Mouse (Mus musculus): ENCODE results near the gene Dpyd. TPM values are rescaled to one million over a fixed set of nuclear protein-coding genes. Genes with fewer than 3 reads are reported as not detected.

Gene Dpyd
- polyA plus RNA-seq, 1 experiment from 2014 or later, result 37.3 TPM

GRCm38 (mm10) chr3:119143034-119143433 lies 581.1 kb downstream of the Dpyd start:
- Histone ChIP-seq H3K27ac (ENCODE audit: low read length) (no peak overlapping the region), H3K9me3 (ENCODE audit: control insufficient read depth, low read length) (0 out of 2 replicates have a peak, but pooled peaks cover 4% of the 10 kb centered on the region), H3K36me3 (ENCODE audit: control insufficient read depth, insufficient read depth, low read length) (no peaks in the 10 kb centered on the region), H3K27me3 (replicated peaks; ENCODE audit: control insufficient read depth, insufficient read depth, low read length) (no peaks in the 10 kb centered on the region), H3K9ac (ENCODE audit: low read depth, low read length) (no peak overlapping the region), H3K4me2 (ENCODE audit: low read depth, low read length) (no peak overlapping the region), H3K4me3 (ENCODE audit: low read length) (no peak overlapping the region), H3K4me1 (ENCODE audit: control insufficient read depth, insufficient read depth, low read length) (no peaks in the 10 kb centered on the region)
- ATAC-seq, result no peak
- 55% methylated on average over 5 of the region's 5 CpGs for WGBS

- 97% methylated on average over 1 of the region's 1 CpGs for WGBS
- no peaks in the 10 kb centered on the region for H3K36me3 ChIP-seq (ENCODE audit: control insufficient read depth, insufficient read depth, low read length)
- no peak overlapping the region for H3K4me2 ChIP-seq (ENCODE audit: low read depth, low read length)
- no peak overlapping the region for H3K27ac ChIP-seq (ENCODE audit: low read length)
- no peaks in the 10 kb centered on the region for H3K27me3 ChIP-seq (replicated peaks; ENCODE audit: control insufficient read depth, insufficient read depth, low read length)
- no peak for ATAC-seq
- no peak overlapping the region for H3K9ac ChIP-seq (ENCODE audit: low read depth, low read length)
- H3K9me3 ChIP-seq (ENCODE audit: control insufficient read depth, low read length), result 0 out of 2 replicates have a peak, but pooled peaks cover 4% of the 10 kb centered on the region
- no peak overlapping the region for H3K4me3 ChIP-seq (ENCODE audit: low read length)
- H3K4me1 ChIP-seq (ENCODE audit: control insufficient read depth, insufficient read depth, low read length), result no peaks in the 10 kb centered on the region
Measured at GRCm38 (mm10) chr3:119144788-119145187, 582.9 kb downstream of the Dpyd start.

GRCm38 (mm10) chr3:119154604-119155444 lies 592.9 kb downstream of the Dpyd start:
- no peaks in the 10 kb centered on the region for H3K27me3 ChIP-seq (replicated peaks; ENCODE audit: control insufficient read depth, insufficient read depth, low read length)
- no peak overlapping the region for H3K4me2 ChIP-seq (ENCODE audit: low read depth, low read length)
- H3K4me1 ChIP-seq (ENCODE audit: control insufficient read depth, insufficient read depth, low read length), result no peaks in the 10 kb centered on the region
- no peaks in the 10 kb centered on the region for H3K9me3 ChIP-seq (ENCODE audit: control insufficient read depth, low read length)
- 51% methylated on average over 17 of the region's 17 CpGs for WGBS
- no peak for ATAC-seq
- no peak overlapping the region for H3K9ac ChIP-seq (ENCODE audit: low read depth, low read length)
- H3K36me3 ChIP-seq (ENCODE audit: control insufficient read depth, insufficient read depth, low read length), result no peaks in the 10 kb centered on the region
- no peak overlapping the region for H3K27ac ChIP-seq (ENCODE audit: low read length)
- H3K4me3 ChIP-seq (ENCODE audit: low read length), result no peak overlapping the region

GRCm38 (mm10) chr3:119158670-119159069 lies 596.7 kb downstream of the Dpyd start:
- H3K4me1 ChIP-seq (ENCODE audit: control insufficient read depth, insufficient read depth, low read length), result no peaks in the 10 kb centered on the region
- no peak overlapping the region for H3K27ac ChIP-seq (ENCODE audit: low read length)
- no peaks in the 10 kb centered on the region for H3K27me3 ChIP-seq (replicated peaks; ENCODE audit: control insufficient read depth, insufficient read depth, low read length)
- no peak overlapping the region for H3K4me3 ChIP-seq (ENCODE audit: low read length)
- peak; percentile 91 for ATAC-seq
- H3K36me3 ChIP-seq (ENCODE audit: control insufficient read depth, insufficient read depth, low read length), result no peaks in the 10 kb centered on the region
- WGBS, result 79% methylated on average over 4 of the region's 4 CpGs
- H3K4me2 ChIP-seq (ENCODE audit: low read depth, low read length), result no peak overlapping the region
- H3K9me3 ChIP-seq (ENCODE audit: control insufficient read depth, low read length), result no peaks in the 10 kb centered on the region
- H3K9ac ChIP-seq (ENCODE audit: low read depth, low read length), result no peak overlapping the region

GRCm38 (mm10) chr3:119165691-119166090 lies 603.8 kb downstream of the Dpyd start:
- H3K4me3 ChIP-seq (ENCODE audit: low read length), result no peak overlapping the region
- ATAC-seq, result no peak
- no peak overlapping the region for H3K9ac ChIP-seq (ENCODE audit: low read depth, low read length)
- no peaks in the 10 kb centered on the region for H3K36me3 ChIP-seq (ENCODE audit: control insufficient read depth, insufficient read depth, low read length)
- 0 out of 2 replicates have a peak, but pooled peaks cover 2% of the 10 kb centered on the region for H3K4me1 ChIP-seq (ENCODE audit: control insufficient read depth, insufficient read depth, low read length)
- H3K27me3 ChIP-seq (replicated peaks; ENCODE audit: control insufficient read depth, insufficient read depth, low read length), result no peaks in the 10 kb centered on the region
- no peaks in the 10 kb centered on the region for H3K9me3 ChIP-seq (ENCODE audit: control insufficient read depth, low read length)
- H3K4me2 ChIP-seq (ENCODE audit: low read depth, low read length), result no peak overlapping the region
- 70% methylated on average over 6 of the region's 6 CpGs for WGBS
- no peak overlapping the region for H3K27ac ChIP-seq (ENCODE audit: low read length)

GRCm38 (mm10) chr3:119168166-119168565 lies 606.2 kb downstream of the Dpyd start:
- Histone ChIP-seq H3K36me3 (ENCODE audit: control insufficient read depth, insufficient read depth, low read length) (no peaks in the 10 kb centered on the region), H3K9ac (ENCODE audit: low read depth, low read length) (no peak overlapping the region), H3K4me2 (ENCODE audit: low read depth, low read length) (no peak overlapping the region), H3K4me3 (ENCODE audit: low read length) (no peak overlapping the region), H3K9me3 (ENCODE audit: control insufficient read depth, low read length) (no peaks in the 10 kb centered on the region), H3K4me1 (ENCODE audit: control insufficient read depth, insufficient read depth, low read length) (0 out of 2 replicates have a peak, but pooled peaks cover 2% of the 10 kb centered on the region), H3K27ac (ENCODE audit: low read length) (no peak overlapping the region), H3K27me3 (replicated peaks; ENCODE audit: control insufficient read depth, insufficient read depth, low read length) (no peaks in the 10 kb centered on the region)
- ATAC-seq, result no peak
- WGBS, result 69% methylated on average over 2 of the region's 2 CpGs

- 0 out of 2 replicates have a peak, but pooled peaks cover 2% of the 10 kb centered on the region for H3K4me1 ChIP-seq (ENCODE audit: control insufficient read depth, insufficient read depth, low read length)
- H3K4me3 ChIP-seq (ENCODE audit: low read length), result no peak overlapping the region
- no peaks in the 10 kb centered on the region for H3K27me3 ChIP-seq (replicated peaks; ENCODE audit: control insufficient read depth, insufficient read depth, low read length)
- no peak overlapping the region for H3K4me2 ChIP-seq (ENCODE audit: low read depth, low read length)
- ATAC-seq, result peak; percentile 42; the same call in 1 of the 2 replicates
- no peak overlapping the region for H3K9ac ChIP-seq (ENCODE audit: low read depth, low read length)
- no peaks in the 10 kb centered on the region for H3K9me3 ChIP-seq (ENCODE audit: control insufficient read depth, low read length)
- no peaks in the 10 kb centered on the region for H3K36me3 ChIP-seq (ENCODE audit: control insufficient read depth, insufficient read depth, low read length)
- WGBS, result 6% methylated on average over 1 of the region's 1 CpGs
- no peak overlapping the region for H3K27ac ChIP-seq (ENCODE audit: low read length)
Measured at GRCm38 (mm10) chr3:119168661-119169060, 606.7 kb downstream of the Dpyd start.

GRCm38 (mm10) chr3:119183261-119183660 lies 621.3 kb downstream of the Dpyd start:
- no peak overlapping the region for H3K4me3 ChIP-seq (ENCODE audit: low read length)
- no peaks in the 10 kb centered on the region for H3K9me3 ChIP-seq (ENCODE audit: control insufficient read depth, low read length)
- no peaks in the 10 kb centered on the region for H3K36me3 ChIP-seq (ENCODE audit: control insufficient read depth, insufficient read depth, low read length)
- no peak overlapping the region for H3K9ac ChIP-seq (ENCODE audit: low read depth, low read length)
- H3K27me3 ChIP-seq (replicated peaks; ENCODE audit: control insufficient read depth, insufficient read depth, low read length), result no peaks in the 10 kb centered on the region
- no peaks in the 10 kb centered on the region for H3K4me1 ChIP-seq (ENCODE audit: control insufficient read depth, insufficient read depth, low read length)
- WGBS, result 89% methylated on average over 3 of the region's 3 CpGs
- no peak overlapping the region for H3K27ac ChIP-seq (ENCODE audit: low read length)
- ATAC-seq, result no peak
- no peak overlapping the region for H3K4me2 ChIP-seq (ENCODE audit: low read depth, low read length)

- Histone ChIP-seq H3K27ac (ENCODE audit: low read length) (no peak overlapping the region), H3K9ac (ENCODE audit: low read depth, low read length) (no peak overlapping the region), H3K27me3 (replicated peaks; ENCODE audit: control insufficient read depth, insufficient read depth, low read length) (no peaks in the 10 kb centered on the region), H3K4me3 (ENCODE audit: low read length) (no peak overlapping the region), H3K36me3 (ENCODE audit: control insufficient read depth, insufficient read depth, low read length) (no peaks in the 10 kb centered on the region), H3K4me2 (ENCODE audit: low read depth, low read length) (no peak overlapping the region), H3K4me1 (ENCODE audit: control insufficient read depth, insufficient read depth, low read length) (no peaks in the 10 kb centered on the region), H3K9me3 (ENCODE audit: control insufficient read depth, low read length) (no peaks in the 10 kb centered on the region)
- 86% methylated on average over 6 of the region's 6 CpGs for WGBS
- ATAC-seq, result no peak
Measured at GRCm38 (mm10) chr3:119194071-119194470, 632.1 kb downstream of the Dpyd start.
